Mouse (Mus musculus) embryonic facial prominence, embryonic 14.5 days (tissue): ENCODE measurements at regions not wholly inside any gene's neighbourhood (a gene's known extent, or its start where the extent isn't known, plus 50 kb on each side); places are given as distances from the start of the nearest gene placed in this dataset.
A peak's percentile ranks its signal among the peaks of the same experiment; 100 is the strongest.

ENCODE experiments used
- ATAC-seq: fragments of 200-750 bp; cut with Nextera tagmentation; 2 replicates; pipeline ENCODE4 v1.8.0; 2017; ENCODE audit warnings: low read depth, moderate number of reproducible peaks, moderate TSS enrichment
- DNase-seq: peaks from one replicate; pipeline ENCODE4 v3.0.0-alpha.2; 2015; ENCODE audit warnings: low spot score
- H3K27ac ChIP-seq: fragments of 300-500 bp; sonication (generic); replicated peaks from 2 replicates; pipeline ENCODE4 v1.5.1; 2014; ENCODE audit warnings: low read depth, mild to moderate bottlenecking, low read length, moderate library complexity
- H3K27me3 ChIP-seq: fragments of 300-500 bp; sonication (generic); replicated peaks from 2 replicates; pipeline ENCODE4 v1.6.1; 2014; ENCODE audit warnings: low read length; ENCODE audit not compliant: control insufficient read depth, insufficient read depth
- H3K36me3 ChIP-seq: fragments of 300-500 bp; sonication (generic); 2 replicates; pipeline ENCODE4 v1.6.1; 2014; ENCODE audit warnings: low read length, mixed read lengths; ENCODE audit not compliant: control insufficient read depth, insufficient read depth
- H3K4me1 ChIP-seq: fragments of 300-500 bp; sonication (generic); 2 replicates; pipeline ENCODE4 v1.6.1; 2014; ENCODE audit warnings: antibody characterized with exemption, low read length; ENCODE audit not compliant: control insufficient read depth, insufficient read depth
- H3K4me2 ChIP-seq: fragments of 300-500 bp; sonication (generic); 2 replicates; pipeline ENCODE4 v1.6.1; 2014; ENCODE audit warnings: low read depth, mild to moderate bottlenecking, low read length, moderate library complexity, mixed read lengths
- H3K4me3 ChIP-seq: fragments of 300-500 bp; sonication (generic); 2 replicates; pipeline ENCODE4 v1.5.1; 2014; ENCODE audit warnings: low read depth, mild to moderate bottlenecking, low read length
- H3K9ac ChIP-seq: fragments of 300-500 bp; sonication (generic); 2 replicates; pipeline ENCODE4 v1.6.1; 2014; ENCODE audit warnings: low read depth, mild to moderate bottlenecking, low read length, moderate library complexity, mixed read lengths
- H3K9me3 ChIP-seq: fragments of 300-500 bp; sonication (generic); 2 replicates; pipeline ENCODE4 v1.6.1; 2016; ENCODE audit warnings: low read length; ENCODE audit not compliant: control insufficient read depth
- WGBS: fragments of 180-500 bp; shearing (Covaris S2); extraction: QIAGEN DNeasy Blood & Tissue Kit; methylation state at CpG from one replicate; pipeline ENCODE4 v1.1.7; 2014; 5-methylcytosine and 5-hydroxymethylcytosine counted together

- no peak for ATAC-seq
- no peaks in the 10 kb centered on the region for H3K27me3 ChIP-seq
- H3K4me2 ChIP-seq, result no peak overlapping the region
- no peaks in the 10 kb centered on the region for H3K4me1 ChIP-seq
- H3K36me3 ChIP-seq, result no peaks in the 10 kb centered on the region
- no peak overlapping the region for H3K27ac ChIP-seq
- 78% methylated on average over 2 of the region's 2 CpGs for WGBS
- no peak overlapping the region for H3K9ac ChIP-seq
- H3K9me3 ChIP-seq, result 0 out of 2 replicates have a peak, but pooled peaks cover 10% of the 10 kb centered on the region
- H3K4me3 ChIP-seq, result no peak overlapping the region
- no peak for DNase-seq
Observed at GRCm38 (mm10) chr1:71756159-71756558, 103.2 kb upstream of the Fn1 start.

- Histone ChIP-seq H3K9ac (no peak overlapping the region), H3K27ac (no peak overlapping the region), H3K4me3 (no peak overlapping the region), H3K9me3 (0 out of 2 replicates have a peak, but pooled peaks cover 10% of the 10 kb centered on the region), H3K4me2 (no peak overlapping the region), H3K4me1 (no peaks in the 10 kb centered on the region), H3K27me3 (no peaks in the 10 kb centered on the region), H3K36me3 (no peaks in the 10 kb centered on the region)
- ATAC-seq (no peak), DNase-seq (peak; percentile 25)
- 50% methylated on average over 9 of the region's 9 CpGs for WGBS
Observed at GRCm38 (mm10) chr1:71755435-71755834, 102.4 kb upstream of the Fn1 start.

DNA sequence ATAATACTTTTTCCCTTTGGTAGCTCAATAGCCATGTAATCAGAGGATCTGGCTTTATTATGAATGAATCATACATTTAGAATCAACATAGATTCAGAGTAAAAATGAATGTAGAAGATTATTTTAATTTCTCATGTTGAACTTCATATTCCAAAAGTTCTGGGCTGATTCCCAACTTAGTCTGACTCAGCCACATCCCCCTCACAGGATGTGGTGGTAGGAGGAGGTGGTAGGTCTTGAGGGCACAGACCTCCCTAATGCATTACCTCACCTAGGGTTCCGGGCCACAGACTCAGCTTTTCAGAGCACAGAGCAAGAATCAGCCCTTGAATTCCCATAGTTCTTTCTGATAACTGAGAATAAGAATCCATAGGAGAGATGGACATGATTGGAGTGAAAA lies 99.4 kb upstream of the Fn1 start:
- Histone ChIP-seq H3K27me3 (no peaks in the 10 kb centered on the region), H3K27ac (no peak overlapping the region), H3K4me3 (no peak overlapping the region), H3K9me3 (0 out of 2 replicates have a peak, but pooled peaks cover 10% of the 10 kb centered on the region), H3K36me3 (no peaks in the 10 kb centered on the region), H3K9ac (no peak overlapping the region), H3K4me2 (no peak overlapping the region), H3K4me1 (no peaks in the 10 kb centered on the region)
- ATAC-seq (no peak), DNase-seq (no peak)
- 93% methylated on average over 1 of the region's 1 CpGs for WGBS

DNA sequence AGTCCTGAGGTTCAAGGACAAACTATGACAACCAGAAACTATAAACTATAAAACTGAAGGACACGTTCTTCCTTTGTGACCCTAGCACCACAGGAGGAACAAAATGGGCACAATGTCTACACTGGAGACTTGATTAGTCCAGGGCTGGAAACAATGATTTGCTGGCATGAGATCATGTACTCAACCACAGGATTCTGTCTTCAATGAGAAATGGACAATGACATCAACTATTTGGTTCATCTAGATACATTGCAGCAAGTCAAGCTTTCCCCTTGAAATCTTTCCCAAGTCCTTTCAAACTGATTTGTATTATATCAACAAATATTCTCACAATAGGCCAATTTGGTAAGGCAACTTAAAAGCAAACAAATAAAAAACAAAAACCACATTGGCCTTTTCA lies 98.6 kb upstream of the Fn1 start:
- no peak overlapping the region for H3K27ac ChIP-seq
- H3K36me3 ChIP-seq, result no peaks in the 10 kb centered on the region
- H3K27me3 ChIP-seq, result no peaks in the 10 kb centered on the region
- 85% methylated on average over 1 of the region's 1 CpGs for WGBS
- no peak overlapping the region for H3K4me2 ChIP-seq
- no peak overlapping the region for H3K9ac ChIP-seq
- 0 out of 2 replicates have a peak, but pooled peaks cover 10% of the 10 kb centered on the region for H3K9me3 ChIP-seq
- H3K4me1 ChIP-seq, result no peaks in the 10 kb centered on the region
- H3K4me3 ChIP-seq, result no peak overlapping the region
- DNase-seq (peak; percentile 22), ATAC-seq (no peak)

DNA sequence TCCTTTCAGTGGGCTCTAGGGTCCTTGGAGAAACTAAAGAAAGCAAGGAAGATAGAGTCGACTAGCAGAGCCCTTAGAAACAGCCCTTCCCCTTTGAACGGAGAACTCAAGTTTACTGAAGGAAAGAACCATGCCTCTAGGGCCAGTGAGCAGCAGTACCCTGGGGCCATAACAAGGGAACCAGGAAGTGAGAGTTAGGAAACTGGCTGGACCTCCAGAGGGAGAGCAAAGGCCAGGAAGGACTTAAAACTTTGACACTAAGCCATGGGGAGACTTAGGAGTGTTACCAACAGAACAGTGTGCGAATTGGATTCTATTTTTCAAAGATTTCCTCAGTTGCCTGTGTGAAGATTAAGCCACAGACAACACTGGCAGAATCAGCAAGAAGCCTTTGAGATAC lies 82.6 kb upstream of the Fn1 start:
- H3K27me3 ChIP-seq, result no peaks in the 10 kb centered on the region
- DNase-seq, result no peak
- 65% methylated on average over 3 of the region's 3 CpGs for WGBS
- H3K4me3 ChIP-seq, result no peak overlapping the region
- no peaks in the 10 kb centered on the region for H3K36me3 ChIP-seq
- H3K9me3 ChIP-seq, result no peaks in the 10 kb centered on the region
- H3K9ac ChIP-seq, result no peak overlapping the region
- H3K4me1 ChIP-seq, result no peaks in the 10 kb centered on the region; the same call in 1 of the 2 replicates
- no peak overlapping the region for H3K27ac ChIP-seq
- ATAC-seq, result no peak
- H3K4me2 ChIP-seq, result no peak overlapping the region

- H3K9ac ChIP-seq, result no peak overlapping the region
- ATAC-seq (no peak), DNase-seq (no peak)
- no peaks in the 10 kb centered on the region for H3K36me3 ChIP-seq
- no peak overlapping the region for H3K4me3 ChIP-seq
- H3K27ac ChIP-seq, result no peak overlapping the region
- H3K4me2 ChIP-seq, result no peak overlapping the region
- H3K4me1 ChIP-seq, result no peaks in the 10 kb centered on the region; the same call in 1 of the 2 replicates
- H3K27me3 ChIP-seq, result no peaks in the 10 kb centered on the region
- H3K9me3 ChIP-seq, result no peaks in the 10 kb centered on the region
Observed at GRCm38 (mm10) chr1:71731623-71732022, 78.6 kb upstream of the Fn1 start.

GRCm38 (mm10) chr1:71731011-71731410 lies 78.0 kb upstream of the Fn1 start:
- DNase-seq (no peak), ATAC-seq (no peak)
- Histone ChIP-seq H3K4me1 (no peaks in the 10 kb centered on the region; the same call in 1 of the 2 replicates), H3K9ac (no peak overlapping the region), H3K27me3 (no peaks in the 10 kb centered on the region), H3K4me3 (no peak overlapping the region), H3K9me3 (no peaks in the 10 kb centered on the region), H3K27ac (no peak overlapping the region), H3K36me3 (no peaks in the 10 kb centered on the region), H3K4me2 (no peak overlapping the region)
- WGBS, result 75% methylated on average over 4 of the region's 4 CpGs

GRCm38 (mm10) chr1:71728852-71729347 lies 75.9 kb upstream of the Fn1 start:
- WGBS, result 68% methylated on average over 8 of the region's 8 CpGs
- Histone ChIP-seq H3K4me1 (no peaks in the 10 kb centered on the region), H3K9me3 (no peaks in the 10 kb centered on the region), H3K27ac (no peak overlapping the region), H3K4me3 (no peak overlapping the region), H3K4me2 (no peak overlapping the region), H3K36me3 (no peaks in the 10 kb centered on the region), H3K27me3 (no peaks in the 10 kb centered on the region), H3K9ac (no peak overlapping the region)
- ATAC-seq (no peak), DNase-seq (no peak)

DNA sequence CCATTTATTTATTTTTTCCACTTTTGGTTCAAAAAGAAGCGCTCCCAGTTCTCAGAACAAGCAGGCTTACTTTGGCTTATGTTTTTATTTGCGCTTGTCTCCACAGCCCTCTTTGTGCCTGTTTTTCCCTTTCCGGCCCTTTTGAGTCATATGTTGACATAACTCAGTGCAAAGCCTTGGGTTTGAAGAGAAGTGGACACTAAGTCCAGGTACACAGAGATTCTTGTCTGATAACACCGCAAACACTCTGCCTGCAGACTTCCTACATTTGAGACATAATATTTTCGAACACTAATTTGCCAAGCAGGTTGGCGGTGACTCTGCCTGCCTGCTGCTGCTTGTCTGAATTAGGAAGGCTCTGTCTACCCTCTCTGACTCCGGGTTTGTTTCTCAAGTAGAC lies 70.8 kb upstream of the Fn1 start:
- ATAC-seq, result no peak
- DNase-seq, result peak; percentile 16
- no peaks in the 10 kb centered on the region for H3K4me1 ChIP-seq
- H3K27me3 ChIP-seq, result no peaks in the 10 kb centered on the region
- WGBS, result 55% methylated on average over 7 of the region's 7 CpGs
- H3K36me3 ChIP-seq, result no peaks in the 10 kb centered on the region
- no peak overlapping the region for H3K4me2 ChIP-seq
- H3K4me3 ChIP-seq, result no peak overlapping the region
- no peaks in the 10 kb centered on the region for H3K9me3 ChIP-seq
- H3K9ac ChIP-seq, result no peak overlapping the region
- H3K27ac ChIP-seq, result no peak overlapping the region
